Mouse (Mus musculus) B cell, adult 2 months (primary cell): ENCODE results near the gene Tatdn2.

Experiments used
- DNase-seq, 2 experiments: peaks; one replicate each; pipeline ENCODE4 v3.0.0; 2022

Tatdn2 gene

GRCm38 (mm10) chr6:113696582-113697221 lies at the start of gene Tatdn2:
Gene Tatdn2, plus strand, starts transcription at chr6:113697050.
- DNase-seq, result peak; percentile 94 to 96

GRCm38 (mm10) chr6:113649346-113650196 lies 47.3 kb upstream of the Tatdn2 start:
- no peak for DNase-seq

GRCm38 (mm10) chr6:113650197-113650640 lies 46.6 kb upstream of the Tatdn2 start:
- peak; percentile 53 to 58 for DNase-seq

- no peak for DNase-seq
These were observed 45.2 kb upstream of the Tatdn2 start for GRCm38 (mm10) chr6:113651626-113652025.

GRCm38 (mm10) chr6:113653551-113653950 lies 43.3 kb upstream of the Tatdn2 start:
- DNase-seq, result no peak

- DNase-seq, result peak in 1 of 2 experiments; percentile 16
These were observed 42.7 kb upstream of the Tatdn2 start for GRCm38 (mm10) chr6:113654102-113654501.

GRCm38 (mm10) chr6:113654753-113655397 lies 42.0 kb upstream of the Tatdn2 start:
- peak; percentile 80 to 83 for DNase-seq

GRCm38 (mm10) chr6:113655475-113655874 lies 41.4 kb upstream of the Tatdn2 start:
- DNase-seq, result no peak

GRCm38 (mm10) chr6:113656847-113657246 lies 40.0 kb upstream of the Tatdn2 start:
- DNase-seq, result no peak

GRCm38 (mm10) chr6:113658226-113658625 lies 38.6 kb upstream of the Tatdn2 start:
- DNase-seq, result peak; percentile 34 to 37

GRCm38 (mm10) chr6:113659648-113660491 lies 37.0 kb upstream of the Tatdn2 start:
- DNase-seq, result peak; percentile 49 to 56

- peak; percentile 78 to 79 for DNase-seq
These were observed 36.1 kb upstream of the Tatdn2 start for GRCm38 (mm10) chr6:113660492-113661352.

GRCm38 (mm10) chr6:113661353-113662241 lies 35.3 kb upstream of the Tatdn2 start:
- DNase-seq, result peak; percentile 82 to 87

GRCm38 (mm10) chr6:113662964-113663700 lies 33.7 kb upstream of the Tatdn2 start:
- DNase-seq, result peak; percentile 74 to 76

- DNase-seq, result peak; percentile 26 to 38
These were observed 32.5 kb upstream of the Tatdn2 start for GRCm38 (mm10) chr6:113664305-113664704.

- DNase-seq, result no peak
These were observed 29.2 kb upstream of the Tatdn2 start for GRCm38 (mm10) chr6:113667611-113668122.

GRCm38 (mm10) chr6:113668287-113669154 lies 28.3 kb upstream of the Tatdn2 start:
- DNase-seq, result peak; percentile 72

- peak; percentile 78 to 80 for DNase-seq
These were observed 27.0 kb upstream of the Tatdn2 start for GRCm38 (mm10) chr6:113669821-113670220.
